ENCODE assay signal across 22 mouse cellular contexts in genomic region chr12:120015201-120015600, GRCm38 (mm10).
A peak's percentile ranks its signal among the peaks of the same experiment; 100 is the strongest.
DNase-seq lines count a peak whose midpoint lies in the region; ATAC-seq lines count a peak whose summit lies in the region.
"Had no signal": no experiment of that assay in that cellular context is flagged by ENCODE, and none has a peak within 500 bp of the region (broad histone marks: within the 10 kb centered on the region; RNA-seq: fewer than 3 reads in every experiment).

No protein-coding gene starts in this region.

- H3K36me3 ChIP-seq in forebrain, embryonic 11.5 days (ENCODE audit: control insufficient read depth, insufficient read depth, low read length), result no peaks in the 10 kb centered on the region
- H3K36me3 ChIP-seq in hindbrain, embryonic 12.5 days, result no peaks in the 10 kb centered on the region
- H3K36me3 ChIP-seq in midbrain, embryonic 15.5 days (replicated peaks), result no peaks in the 10 kb centered on the region
- H3K36me3 ChIP-seq: embryonic facial prominence, embryonic 13.5 days; heart, embryonic 12.5 days; limb, embryonic 10.5 days; liver, embryonic 12.5 days; lung, embryonic 15.5 days had no signal

- no peak overlapping the region for H3K4me2 ChIP-seq in forebrain, embryonic 11.5 days (ENCODE audit: low read depth, low read length, severe bottlenecking)
- no peak overlapping the region for H3K4me2 ChIP-seq in hindbrain, embryonic 12.5 days (replicated peaks)
- H3K4me2 ChIP-seq in midbrain, embryonic 15.5 days, result no peak overlapping the region
- H3K4me2 ChIP-seq: embryonic facial prominence, embryonic 13.5 days; heart, embryonic 12.5 days; liver, embryonic 12.5 days; lung, embryonic 15.5 days had no signal

- 0 out of 2 replicates have a peak, but pooled peaks cover 2% of the 10 kb centered on the region for H3K4me1 ChIP-seq in forebrain, embryonic 11.5 days (replicated peaks; ENCODE audit: control insufficient read depth, insufficient read depth, low read length)
- H3K4me1 ChIP-seq in hindbrain, embryonic 12.5 days, result 0 out of 2 replicates have a peak, but pooled peaks cover 2% of the 10 kb centered on the region
- H3K4me1 ChIP-seq in midbrain, embryonic 15.5 days, result peaks cover 6% of the 10 kb centered on the region
- H3K4me1 ChIP-seq: embryonic facial prominence, embryonic 13.5 days; heart, embryonic 12.5 days; limb, embryonic 10.5 days; liver, embryonic 12.5 days; lung, embryonic 15.5 days had no signal

- H3K9ac ChIP-seq in forebrain, embryonic 11.5 days (ENCODE audit: low read length), result no peak overlapping the region
- H3K9ac ChIP-seq in hindbrain, embryonic 12.5 days, result no peak overlapping the region
- H3K9ac ChIP-seq in midbrain, embryonic 15.5 days, result no peak overlapping the region
- H3K9ac ChIP-seq: embryonic facial prominence, embryonic 13.5 days; heart, embryonic 12.5 days; liver, embryonic 12.5 days; lung, embryonic 15.5 days had no signal

- peak; percentile 84 for ATAC-seq in frontal cortex, adult (ENCODE audit: low TSS enrichment)
- peak; percentile 86 for ATAC-seq in forebrain, embryonic 11.5 days (replicated peaks; ENCODE audit: low FRiP score)
- peak; percentile 88 for ATAC-seq in hindbrain, embryonic 12.5 days (ENCODE audit: low FRiP score)
- ATAC-seq in midbrain, embryonic 15.5 days (replicated peaks), result peak; percentile 82
- ATAC-seq: liver, embryonic 12.5 days had no signal

- WGBS in forebrain, embryonic 11.5 days, result 13% methylated on average over 1 of the region's 1 CpGs
- WGBS in hindbrain, embryonic 12.5 days, result 29% methylated on average over 1 of the region's 1 CpGs
- WGBS in midbrain, embryonic 15.5 days, result 14% methylated on average over 1 of the region's 1 CpGs

- peak overlapping the region; percentile 74; the same call in 1 of the 2 replicates for H3K27ac ChIP-seq in forebrain, embryonic 11.5 days (ENCODE audit: low read depth, low read length)
- H3K27ac ChIP-seq in hindbrain, embryonic 12.5 days, result no peak overlapping the region
- no peak overlapping the region for H3K27ac ChIP-seq in midbrain, embryonic 15.5 days
- H3K27ac ChIP-seq: embryonic facial prominence, embryonic 13.5 days; limb, embryonic 10.5 days; liver, embryonic 12.5 days; lung, embryonic 15.5 days had no signal

- no peaks in the 10 kb centered on the region for H3K27me3 ChIP-seq in forebrain, embryonic 11.5 days (ENCODE audit: control insufficient read depth, insufficient read depth, low read length)
- H3K27me3 ChIP-seq in hindbrain, embryonic 12.5 days, result no peaks in the 10 kb centered on the region
- H3K27me3 ChIP-seq in midbrain, embryonic 15.5 days (replicated peaks), result no peaks in the 10 kb centered on the region
- H3K27me3 ChIP-seq: CH12.LX; embryonic facial prominence, embryonic 13.5 days; heart, embryonic 12.5 days; liver, embryonic 12.5 days; lung, embryonic 15.5 days had no signal

- no peak overlapping the region for H3K4me3 ChIP-seq in forebrain, embryonic 11.5 days (ENCODE audit: low read depth, low read length)
- H3K4me3 ChIP-seq in hindbrain, embryonic 12.5 days, result no peak overlapping the region
- no peak overlapping the region for H3K4me3 ChIP-seq in midbrain, embryonic 15.5 days
- H3K4me3 ChIP-seq: embryonic facial prominence, embryonic 13.5 days; heart, embryonic 12.5 days; limb, embryonic 10.5 days; liver, embryonic 12.5 days; lung, embryonic 15.5 days; myocyte had no signal

- no peaks in the 10 kb centered on the region for H3K9me3 ChIP-seq in forebrain, embryonic 11.5 days (ENCODE audit: control insufficient read depth, low read length)
- no peaks in the 10 kb centered on the region for H3K9me3 ChIP-seq in hindbrain, embryonic 12.5 days (replicated peaks)
- H3K9me3 ChIP-seq in midbrain, embryonic 15.5 days, result no peaks in the 10 kb centered on the region
- H3K9me3 ChIP-seq: embryonic facial prominence, embryonic 13.5 days; heart, embryonic 12.5 days; limb, embryonic 10.5 days; liver, embryonic 12.5 days; lung, embryonic 15.5 days had no signal

- DNase-seq in frontal cortex, postnatal 36 days (ENCODE audit: low spot score in 2 of 2), result no peak
- DNase-seq in forebrain, embryonic 11.5 days (ENCODE audit: low spot score), result no peak
- no peak for DNase-seq in right cerebral cortex, adult 2 months (ENCODE audit: low spot score in 2 of 2)
- no peak for DNase-seq in MN1 (ENCODE audit: low spot score)
- no peak for DNase-seq in thymus, postnatal 25 days
- DNase-seq: cerebellum, adult 18-20 months; gastrocnemius, postnatal 36 days; heart, postnatal 4 days; kidney, adult 11 months; kidney, postnatal 10 days; right cerebral cortex, postnatal 25 days; thymus, adult 2 months had no signal
